Mouse (Mus musculus): ENCODE data around the gene Gbp2b. TPM values are rescaled to one million over a fixed set of nuclear protein-coding genes. Genes with fewer than 3 reads are reported as not detected.

The Gbp2b gene
- polyA plus RNA-seq, 1 experiment from 2014 or later = 1.0 TPM

GRCm38 (mm10) chr3:142578342-142578741 lies 16.3 kb upstream of the Gbp2b start:
- 83% methylated on average over 4 of the region's 4 CpGs for WGBS
- TF ChIP-seq CTCF (IDR thresholded peaks at IDR 0.05; ENCODE audit: low read depth) = no peak
- Histone ChIP-seq H3K4me2 (replicated peaks; ENCODE audit: low read depth) (no peak overlapping the region), H3K4me1 (replicated peaks; ENCODE audit: control insufficient read depth, insufficient read depth, low read length) (no peaks in the 10 kb centered on the region), H3K27me3 (replicated peaks; ENCODE audit: control insufficient read depth, insufficient read depth, low read length) (no peaks in the 10 kb centered on the region), H3K36me3 (ENCODE audit: control insufficient read depth, insufficient read depth) (no peaks in the 10 kb centered on the region), H3K9ac (ENCODE audit: low read depth, low read length) (no peak overlapping the region), H3K4me3 (ENCODE audit: low read depth, low read length) (no peak overlapping the region), H3K27ac (ENCODE audit: low read depth, low read length) (no peak overlapping the region), H3K9me3 (ENCODE audit: control insufficient read depth) (no peaks in the 10 kb centered on the region)
- no peak for ATAC-seq

GRCm38 (mm10) chr3:142583067-142583466 lies 11.6 kb upstream of the Gbp2b start:
- Histone ChIP-seq H3K27ac (ENCODE audit: low read depth, low read length) (no peak overlapping the region), H3K4me2 (replicated peaks; ENCODE audit: low read depth) (no peak overlapping the region), H3K36me3 (ENCODE audit: control insufficient read depth, insufficient read depth) (no peaks in the 10 kb centered on the region), H3K9ac (ENCODE audit: low read depth, low read length) (no peak overlapping the region), H3K9me3 (ENCODE audit: control insufficient read depth) (no peaks in the 10 kb centered on the region), H3K27me3 (replicated peaks; ENCODE audit: control insufficient read depth, insufficient read depth, low read length) (no peaks in the 10 kb centered on the region), H3K4me3 (ENCODE audit: low read depth, low read length) (no peak overlapping the region), H3K4me1 (replicated peaks; ENCODE audit: control insufficient read depth, insufficient read depth, low read length) (no peaks in the 10 kb centered on the region)
- no peak for TF ChIP-seq CTCF (IDR thresholded peaks at IDR 0.05; ENCODE audit: low read depth)
- WGBS = 91% methylated on average over 4 of the region's 4 CpGs
- no peak for ATAC-seq

GRCm38 (mm10) chr3:142587386-142587785 lies 7.3 kb upstream of the Gbp2b start:
- TF ChIP-seq CTCF (IDR thresholded peaks at IDR 0.05; ENCODE audit: low read depth) = no peak
- Histone ChIP-seq H3K36me3 (ENCODE audit: control insufficient read depth, insufficient read depth) (no peaks in the 10 kb centered on the region), H3K4me3 (ENCODE audit: low read depth, low read length) (no peak overlapping the region), H3K27ac (ENCODE audit: low read depth, low read length) (no peak overlapping the region), H3K9ac (ENCODE audit: low read depth, low read length) (no peak overlapping the region), H3K4me2 (replicated peaks; ENCODE audit: low read depth) (no peak overlapping the region), H3K27me3 (replicated peaks; ENCODE audit: control insufficient read depth, insufficient read depth, low read length) (no peaks in the 10 kb centered on the region), H3K9me3 (ENCODE audit: control insufficient read depth) (no peaks in the 10 kb centered on the region), H3K4me1 (replicated peaks; ENCODE audit: control insufficient read depth, insufficient read depth, low read length) (no peaks in the 10 kb centered on the region)
- no peak for ATAC-seq

DNA sequence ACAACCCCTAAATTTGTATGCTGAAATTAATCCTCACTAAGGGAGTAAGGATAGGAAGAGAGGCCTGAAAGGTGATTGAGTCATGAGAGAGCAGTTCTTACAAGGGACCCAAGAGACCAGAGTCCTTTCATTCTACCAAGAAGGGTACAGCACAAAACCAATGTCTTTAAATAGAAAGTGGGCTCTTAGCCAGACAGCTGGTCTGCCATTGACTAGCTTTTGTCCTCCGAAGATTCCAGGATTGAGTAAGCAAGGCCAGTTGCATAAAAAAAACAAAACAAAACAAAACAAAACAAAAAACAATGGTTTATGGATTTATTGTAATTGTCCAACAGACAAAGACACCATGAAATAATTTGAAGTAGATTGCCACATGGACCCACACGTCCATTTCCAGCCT lies 5.8 kb upstream of the Gbp2b start:
- Histone ChIP-seq H3K27ac (ENCODE audit: low read depth, low read length) (no peak overlapping the region), H3K9me3 (ENCODE audit: control insufficient read depth) (no peaks in the 10 kb centered on the region), H3K4me1 (replicated peaks; ENCODE audit: control insufficient read depth, insufficient read depth, low read length) (no peaks in the 10 kb centered on the region), H3K27me3 (replicated peaks; ENCODE audit: control insufficient read depth, insufficient read depth, low read length) (no peaks in the 10 kb centered on the region), H3K4me3 (ENCODE audit: low read depth, low read length) (no peak overlapping the region), H3K4me2 (replicated peaks; ENCODE audit: low read depth) (no peak overlapping the region), H3K36me3 (ENCODE audit: control insufficient read depth, insufficient read depth) (no peaks in the 10 kb centered on the region), H3K9ac (ENCODE audit: low read depth, low read length) (no peak overlapping the region)
- no peak for ATAC-seq
- 45% methylated on average over 2 of the region's 2 CpGs for WGBS
- TF ChIP-seq CTCF (IDR thresholded peaks at IDR 0.05; ENCODE audit: low read depth) = no peak

- ATAC-seq = no peak
- Histone ChIP-seq H3K9me3 (ENCODE audit: control insufficient read depth) (no peaks in the 10 kb centered on the region), H3K4me2 (replicated peaks; ENCODE audit: low read depth) (no peak overlapping the region), H3K36me3 (ENCODE audit: control insufficient read depth, insufficient read depth) (no peaks in the 10 kb centered on the region), H3K4me3 (ENCODE audit: low read depth, low read length) (no peak overlapping the region), H3K27me3 (replicated peaks; ENCODE audit: control insufficient read depth, insufficient read depth, low read length) (no peaks in the 10 kb centered on the region), H3K4me1 (replicated peaks; ENCODE audit: control insufficient read depth, insufficient read depth, low read length) (no peaks in the 10 kb centered on the region), H3K27ac (ENCODE audit: low read depth, low read length) (no peak overlapping the region), H3K9ac (ENCODE audit: low read depth, low read length) (no peak overlapping the region)
- 73% methylated on average over 4 of the region's 4 CpGs for WGBS
- no peak for TF ChIP-seq CTCF (IDR thresholded peaks at IDR 0.05; ENCODE audit: low read depth)
These were observed 4.1 kb upstream of the Gbp2b start for GRCm38 (mm10) chr3:142590431-142591067.

DNA sequence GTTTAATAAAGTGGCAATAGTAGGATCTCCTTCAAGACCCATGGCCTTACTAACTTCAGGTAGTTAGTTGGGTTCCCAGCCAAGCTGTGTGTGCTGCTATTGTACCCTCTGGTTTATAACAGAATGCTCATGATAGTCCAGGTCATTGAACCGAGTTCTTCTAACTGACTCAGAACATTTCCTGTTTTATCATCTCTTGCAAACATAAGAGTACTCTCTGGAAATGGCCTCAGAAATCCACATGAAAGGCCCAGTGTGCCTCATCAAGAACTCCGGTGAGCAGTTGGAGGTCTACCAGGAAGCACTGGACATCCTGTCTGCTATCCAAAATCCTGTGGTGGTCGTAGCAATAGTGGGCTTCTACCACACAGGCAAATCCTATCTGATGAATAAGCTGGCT lies 3.3 kb downstream of the Gbp2b start:
- 76% methylated on average over 3 of the region's 3 CpGs for WGBS
- Histone ChIP-seq H3K4me3 (ENCODE audit: low read depth, low read length) (no peak overlapping the region), H3K9me3 (ENCODE audit: control insufficient read depth) (no peaks in the 10 kb centered on the region), H3K36me3 (ENCODE audit: control insufficient read depth, insufficient read depth) (no peaks in the 10 kb centered on the region), H3K27ac (ENCODE audit: low read depth, low read length) (no peak overlapping the region), H3K27me3 (replicated peaks; ENCODE audit: control insufficient read depth, insufficient read depth, low read length) (no peaks in the 10 kb centered on the region), H3K4me1 (replicated peaks; ENCODE audit: control insufficient read depth, insufficient read depth, low read length) (no peaks in the 10 kb centered on the region), H3K4me2 (replicated peaks; ENCODE audit: low read depth) (no peak overlapping the region), H3K9ac (ENCODE audit: low read depth, low read length) (no peak overlapping the region)
- no peak for ATAC-seq
- no peak for TF ChIP-seq CTCF (IDR thresholded peaks at IDR 0.05; ENCODE audit: low read depth)

DNA sequence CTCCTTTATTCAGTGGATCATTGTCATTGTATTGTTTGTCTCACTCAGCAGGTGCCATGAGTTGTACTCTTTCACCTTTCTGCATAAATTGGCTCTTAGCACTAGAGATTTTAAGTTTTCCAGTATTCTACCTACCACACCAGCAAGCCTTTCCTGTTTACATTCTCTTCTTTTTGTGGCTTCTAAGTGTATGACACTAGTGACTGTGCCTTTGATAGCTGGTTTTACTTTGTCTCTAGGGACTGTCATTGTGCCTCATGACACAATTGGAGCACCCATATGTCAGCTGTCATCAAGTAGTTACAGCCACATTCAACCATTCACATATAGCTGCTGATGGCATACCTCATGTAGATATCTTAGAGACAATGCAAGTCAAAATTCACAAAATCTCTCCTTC lies 7.0 kb downstream of the Gbp2b start:
- H3K9me3 ChIP-seq (ENCODE audit: control insufficient read depth) = no peaks in the 10 kb centered on the region
- no peaks in the 10 kb centered on the region for H3K27me3 ChIP-seq (replicated peaks; ENCODE audit: control insufficient read depth, insufficient read depth, low read length)
- no peak for TF ChIP-seq CTCF (IDR thresholded peaks at IDR 0.05; ENCODE audit: low read depth)
- no peaks in the 10 kb centered on the region for H3K4me1 ChIP-seq (replicated peaks; ENCODE audit: control insufficient read depth, insufficient read depth, low read length)
- H3K4me2 ChIP-seq (replicated peaks; ENCODE audit: low read depth) = no peak overlapping the region
- H3K36me3 ChIP-seq (ENCODE audit: control insufficient read depth, insufficient read depth) = no peaks in the 10 kb centered on the region
- ATAC-seq = no peak
- no peak overlapping the region for H3K9ac ChIP-seq (ENCODE audit: low read depth, low read length)
- H3K27ac ChIP-seq (ENCODE audit: low read depth, low read length) = no peak overlapping the region
- H3K4me3 ChIP-seq (ENCODE audit: low read depth, low read length) = no peak overlapping the region
